Mouse (Mus musculus) limb, embryonic 11.5 days (tissue): ENCODE measurements around the gene Tenm3. TPM values are rescaled to one million over a fixed set of nuclear protein-coding genes. Genes with fewer than 3 reads are reported as not detected.

Source experiments
- ATAC-seq: fragments of 200-750 bp; cut with Nextera tagmentation; 2 replicates; pipeline ENCODE4 v1.8.0; 2017; ENCODE audit warnings: low read depth; ENCODE audit not compliant: insufficient number of reproducible peaks, low FRiP score, low TSS enrichment
- DNase-seq: peaks from one replicate; pipeline ENCODE4 v3.0.0-alpha.2; 2015; ENCODE audit warnings: low spot score
- H3K27ac ChIP-seq: fragments of 300-500 bp; sonication (generic); replicated peaks from 2 replicates; pipeline ENCODE4 v1.5.1; 2014; ENCODE audit warnings: low read depth, mild to moderate bottlenecking, low read length
- H3K27me3 ChIP-seq: fragments of 300-500 bp; sonication (generic); 2 replicates; pipeline ENCODE4 v1.6.1; 2014; ENCODE audit warnings: mild to moderate bottlenecking, low read length, mixed read lengths; ENCODE audit not compliant: control insufficient read depth, insufficient read depth
- H3K36me3 ChIP-seq: fragments of 300-500 bp; sonication (generic); 2 replicates; pipeline ENCODE4 v1.6.1; 2014; ENCODE audit warnings: mild to moderate bottlenecking, low read length, moderate library complexity, mixed read lengths; ENCODE audit not compliant: control insufficient read depth, insufficient read depth
- H3K4me1 ChIP-seq: fragments of 300-500 bp; sonication (generic); 2 replicates; pipeline ENCODE4 v1.6.1; 2014; ENCODE audit warnings: low read length, mixed read lengths; ENCODE audit not compliant: control insufficient read depth, insufficient read depth
- H3K4me2 ChIP-seq: fragments of 300-500 bp; sonication (generic); 2 replicates; pipeline ENCODE4 v1.6.1; 2014; ENCODE audit warnings: low read depth, mild to moderate bottlenecking, moderate library complexity; ENCODE audit not compliant: severe bottlenecking
- H3K4me3 ChIP-seq: fragments of 300-500 bp; sonication (generic); 2 replicates; pipeline ENCODE4 v1.5.1; 2014; ENCODE audit warnings: low read depth, low read length
- H3K9ac ChIP-seq: fragments of 300-500 bp; sonication (generic); 2 replicates; pipeline ENCODE4 v1.6.1; 2014; ENCODE audit warnings: mild to moderate bottlenecking, low read length
- H3K9me3 ChIP-seq: fragments of 300-500 bp; sonication (generic); 2 replicates; pipeline ENCODE4 v1.6.1; 2016; ENCODE audit warnings: low read length; ENCODE audit not compliant: control insufficient read depth
- WGBS: fragments of 180-500 bp; shearing (Covaris S2); extraction: QIAGEN DNeasy Blood & Tissue Kit; methylation state at CpG from one replicate; pipeline ENCODE4 v1.1.7; 2014; 5-methylcytosine and 5-hydroxymethylcytosine counted together
- polyA plus RNA-seq: library from polyadenylated mRNA; unstranded; fragments of >200 nt; fragmentation: Nextera tagmentation; extraction: Ambion mirVana; gene quantifications from 2 replicates; pipeline ENCODE4 v1.2.1, GENCODE M21; 2014

Gene Tenm3
- polyA plus RNA-seq, 1 experiment from 2014 or later = 52.1 TPM

DNA sequence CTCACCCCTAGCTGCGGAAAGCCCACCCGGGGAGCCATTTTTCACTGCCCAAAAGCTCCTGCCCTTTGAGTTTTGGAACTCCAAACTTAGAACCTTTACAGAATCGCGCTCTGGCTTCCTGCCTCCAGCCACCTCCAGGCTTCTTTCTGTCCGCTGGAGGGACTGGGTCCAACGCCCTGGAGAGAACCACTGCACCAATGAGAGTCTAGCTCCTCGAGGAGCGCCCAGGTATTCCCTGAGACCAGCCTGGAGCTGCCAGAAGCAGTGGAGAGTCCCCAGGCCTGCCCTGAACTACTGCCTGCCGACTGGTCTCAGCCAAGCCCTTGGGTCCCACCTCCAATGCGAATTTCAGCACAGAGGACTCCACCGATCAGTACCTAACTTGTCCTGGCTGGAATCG, 1.2 kb upstream of the Tenm3 start:
- no peak overlapping the region for H3K9ac ChIP-seq
- H3K36me3 ChIP-seq = no peaks in the 10 kb centered on the region
- H3K4me3 ChIP-seq = peak overlapping the region; percentile 70
- DNase-seq = peak; percentile 45
- H3K4me1 ChIP-seq = peaks cover 8% of the 10 kb centered on the region
- peak overlapping the region; percentile 78 for H3K4me2 ChIP-seq
- ATAC-seq = 0 out of 2 replicates have a peak, but pooled peaks have one; percentile 24
- H3K9me3 ChIP-seq = no peaks in the 10 kb centered on the region
- no peak overlapping the region for H3K27ac ChIP-seq
- H3K27me3 ChIP-seq = peaks cover 21% of the 10 kb centered on the region
- 5% methylated on average over 12 of the region's 12 CpGs for WGBS

DNA sequence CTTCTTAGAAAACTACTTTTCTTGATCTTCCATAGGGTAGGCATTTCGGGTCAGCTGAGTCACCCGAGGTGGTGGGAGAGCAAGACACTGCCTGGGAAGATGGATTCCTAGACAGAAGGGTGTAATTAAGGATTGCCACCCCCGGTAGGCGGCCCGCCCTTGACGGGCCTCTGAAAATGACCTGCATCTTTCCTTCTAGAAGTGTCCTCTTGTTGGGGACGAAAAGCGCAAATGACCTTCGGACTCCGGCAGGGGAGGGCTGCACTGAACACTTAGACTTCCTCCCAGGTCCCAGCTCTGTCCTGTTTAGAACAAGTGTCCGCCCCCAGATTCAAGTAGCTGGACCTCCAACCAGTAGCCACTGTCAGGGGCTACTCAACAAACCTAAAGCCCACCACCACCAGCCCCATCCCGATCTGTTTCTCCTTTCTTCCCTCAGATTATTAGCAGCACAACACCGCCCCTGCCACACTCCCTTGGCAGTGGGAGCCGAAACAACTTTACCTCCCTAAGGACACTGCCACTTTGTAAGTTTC, 687 bp upstream of the Tenm3 start:
- H3K9ac ChIP-seq = no peak overlapping the region; the same call in 1 of the 2 replicates
- under 1% methylated on average over 14 of the region's 14 CpGs for WGBS
- H3K9me3 ChIP-seq = no peaks in the 10 kb centered on the region
- ATAC-seq (no peak), DNase-seq (peak; percentile 41)
- peaks cover 8% of the 10 kb centered on the region for H3K4me1 ChIP-seq
- H3K4me3 ChIP-seq = peak overlapping the region; percentile 70
- no peaks in the 10 kb centered on the region for H3K36me3 ChIP-seq
- no peak overlapping the region for H3K27ac ChIP-seq
- H3K27me3 ChIP-seq = peaks cover 21% of the 10 kb centered on the region
- peak overlapping the region; percentile 78 for H3K4me2 ChIP-seq

DNA sequence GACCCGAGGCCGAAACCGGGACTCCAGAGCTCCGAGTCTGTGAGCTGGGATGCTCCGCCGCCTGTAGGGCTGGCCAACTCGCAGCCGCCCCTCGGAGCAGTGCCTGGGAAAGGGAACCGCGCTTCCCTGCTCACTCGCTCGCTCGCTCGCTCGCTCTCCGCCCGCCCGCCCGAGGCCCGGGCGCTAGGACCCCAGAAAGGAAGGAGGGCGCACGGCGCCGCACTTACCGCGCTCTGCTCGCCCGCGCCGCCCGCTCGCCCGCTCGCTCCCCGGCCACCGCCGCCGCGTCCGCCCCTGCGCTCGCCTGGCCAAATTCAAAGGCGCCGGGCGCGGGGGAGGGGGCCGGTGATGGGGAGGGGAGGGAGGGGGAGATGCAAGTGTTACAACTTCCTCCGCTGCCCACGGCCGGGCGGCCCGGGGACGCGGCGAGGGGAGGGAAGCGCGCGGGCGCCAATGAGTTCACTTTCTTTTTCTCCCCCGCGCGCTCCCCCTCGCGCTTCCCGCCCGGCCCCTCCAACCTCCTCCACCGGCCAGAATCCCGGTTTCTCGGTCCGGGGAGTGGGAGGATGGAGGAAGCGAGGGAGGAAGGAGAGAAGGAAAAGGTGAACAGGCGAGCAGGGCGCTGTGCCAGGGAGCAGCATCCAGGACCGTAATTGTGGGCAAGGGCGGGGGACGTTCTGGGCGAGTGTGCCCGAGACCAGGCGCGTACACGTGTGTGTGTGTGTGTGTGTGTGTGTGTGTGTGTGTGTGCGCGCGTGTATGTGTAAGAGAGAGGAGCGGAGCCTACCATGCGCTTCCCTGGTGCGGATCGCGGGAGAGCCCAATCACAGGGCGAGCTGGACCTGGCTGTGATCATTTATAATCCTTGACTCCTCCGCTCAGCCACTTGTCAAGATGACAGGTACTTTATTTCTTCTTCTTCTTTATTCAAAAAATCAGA, 490 bp downstream of the Tenm3 start:
- Histone ChIP-seq H3K27ac (peak overlapping the region; percentile 66), H3K4me1 (peaks cover 8% of the 10 kb centered on the region), H3K27me3 (peaks cover 21% of the 10 kb centered on the region), H3K4me2 (peak overlapping the region; percentile 78), H3K36me3 (no peaks in the 10 kb centered on the region), H3K9me3 (no peaks in the 10 kb centered on the region), H3K4me3 (peak overlapping the region; percentile 70), H3K9ac (peak overlapping the region; percentile 78)
- peak; percentile 75 for DNase-seq
- peak; percentile 70 for ATAC-seq
- under 1% methylated on average over 61 of the region's 93 CpGs for WGBS

DNA sequence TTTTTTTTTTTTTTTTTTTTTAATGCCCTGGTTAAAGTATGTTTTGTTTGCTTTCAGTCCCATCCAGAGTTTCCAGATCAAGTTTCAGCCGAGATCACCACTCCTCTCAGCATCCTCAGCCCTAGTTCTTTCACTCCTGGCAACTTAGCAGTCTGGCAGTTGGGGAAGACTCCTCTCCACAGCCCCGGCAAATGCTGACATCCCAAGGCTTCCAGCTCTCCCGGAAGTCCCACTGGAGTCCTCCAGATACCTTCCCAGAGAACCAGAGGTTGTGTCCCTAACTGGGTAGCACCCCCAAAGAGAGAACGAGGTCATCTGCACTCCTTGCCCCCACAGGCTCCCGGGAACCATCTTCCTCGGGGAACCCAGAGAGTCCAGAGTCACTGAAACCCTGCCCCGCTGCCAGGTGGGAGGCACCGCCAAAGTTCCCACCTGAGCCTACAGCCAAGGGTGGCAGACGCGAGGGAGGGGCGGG, 1.2 kb downstream of the Tenm3 start:
- Histone ChIP-seq H3K4me3 (peak overlapping the region; percentile 70), H3K4me1 (peaks cover 8% of the 10 kb centered on the region), H3K36me3 (no peaks in the 10 kb centered on the region), H3K27ac (peak overlapping the region; percentile 66; the same call in 1 of the 2 replicates), H3K4me2 (peak overlapping the region; percentile 78), H3K9ac (peak overlapping the region; percentile 78), H3K27me3 (peaks cover 21% of the 10 kb centered on the region), H3K9me3 (no peaks in the 10 kb centered on the region)
- DNase-seq (peak; percentile 75), ATAC-seq (no peak)
- WGBS = 0% methylated on average over 11 of the region's 11 CpGs

DNA sequence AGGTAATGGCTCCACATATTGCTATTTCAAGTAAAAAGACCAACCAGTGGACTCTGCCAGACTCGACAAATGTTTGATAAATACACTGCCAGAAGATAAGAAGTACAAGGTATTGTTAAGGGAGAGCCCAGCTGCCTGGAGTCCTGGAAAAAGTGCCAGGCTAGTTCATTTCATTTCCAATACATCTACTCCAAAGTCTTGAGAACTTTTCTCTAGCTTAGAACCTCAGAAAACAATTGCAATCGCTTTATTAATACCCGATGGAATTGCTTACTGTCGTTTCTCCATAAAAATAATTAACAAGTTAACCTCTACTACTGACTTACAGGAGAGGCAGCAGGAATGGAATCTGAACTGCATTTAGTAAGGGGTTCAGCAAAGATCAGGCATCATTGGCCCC, 1.7 kb downstream of the Tenm3 start:
- Histone ChIP-seq H3K27me3 (peaks cover 19% of the 10 kb centered on the region), H3K9ac (no peak overlapping the region), H3K36me3 (no peaks in the 10 kb centered on the region), H3K27ac (no peak overlapping the region), H3K4me2 (peak overlapping the region; percentile 78), H3K4me3 (peak overlapping the region; percentile 14; the same call in 1 of the 2 replicates), H3K4me1 (peaks cover 8% of the 10 kb centered on the region), H3K9me3 (no peaks in the 10 kb centered on the region)
- no peak for DNase-seq
- WGBS = 11% methylated on average over 4 of the region's 4 CpGs
- no peak for ATAC-seq

DNA sequence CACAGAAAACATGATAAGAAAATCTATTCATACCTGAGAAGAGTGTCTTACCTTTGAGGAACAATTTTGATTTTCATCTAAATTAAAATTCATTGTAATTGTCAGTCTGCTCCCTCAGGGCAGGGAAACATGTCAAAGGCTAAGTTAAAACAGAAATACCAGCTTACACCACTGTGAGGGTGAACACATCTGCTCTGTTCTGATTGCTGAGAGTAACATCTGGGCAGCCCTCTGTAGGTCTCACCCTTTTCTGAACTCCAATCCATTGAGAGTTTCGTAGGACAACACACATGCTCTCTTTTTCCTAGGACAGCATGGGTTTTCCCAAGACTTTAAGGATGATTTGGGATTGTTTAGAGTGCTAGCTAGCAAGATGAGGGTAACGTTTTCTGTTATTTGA, 8.0 kb downstream of the Tenm3 start:
- WGBS = 45% methylated on average over 2 of the region's 2 CpGs
- H3K4me3 ChIP-seq = no peak overlapping the region
- DNase-seq (no peak), ATAC-seq (no peak)
- no peaks in the 10 kb centered on the region for H3K36me3 ChIP-seq
- no peak overlapping the region for H3K27ac ChIP-seq
- no peaks in the 10 kb centered on the region for H3K27me3 ChIP-seq
- H3K4me1 ChIP-seq = no peaks in the 10 kb centered on the region
- H3K4me2 ChIP-seq = no peak overlapping the region
- H3K9ac ChIP-seq = no peak overlapping the region
- H3K9me3 ChIP-seq = no peaks in the 10 kb centered on the region

DNA sequence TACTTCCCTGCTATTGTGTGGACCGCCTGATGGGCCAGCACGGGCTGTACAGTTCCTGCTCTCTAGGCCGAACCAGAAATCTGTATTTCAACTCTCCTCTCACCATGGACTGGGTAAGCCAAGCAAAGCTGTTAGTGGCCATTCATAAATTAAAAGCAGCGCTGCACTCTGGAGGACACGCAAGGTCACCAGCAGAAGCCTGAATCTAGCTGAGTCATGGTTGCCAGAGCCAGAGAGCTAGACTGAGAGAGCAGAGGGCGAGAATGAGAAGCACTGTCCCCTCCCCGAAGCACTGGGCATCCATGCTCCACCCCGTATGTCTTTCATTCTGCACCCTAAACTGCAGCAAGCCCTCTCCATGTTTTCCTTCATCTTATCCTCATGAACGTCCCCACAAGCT, 16.3 kb downstream of the Tenm3 start:
- DNase-seq (no peak), ATAC-seq (no peak)
- Histone ChIP-seq H3K4me2 (no peak overlapping the region), H3K4me3 (no peak overlapping the region), H3K36me3 (no peaks in the 10 kb centered on the region), H3K9me3 (no peaks in the 10 kb centered on the region), H3K27me3 (no peaks in the 10 kb centered on the region), H3K4me1 (0 out of 2 replicates have a peak, but pooled peaks cover 5% of the 10 kb centered on the region), H3K27ac (no peak overlapping the region), H3K9ac (no peak overlapping the region)
- 43% methylated on average over 9 of the region's 9 CpGs for WGBS

DNA sequence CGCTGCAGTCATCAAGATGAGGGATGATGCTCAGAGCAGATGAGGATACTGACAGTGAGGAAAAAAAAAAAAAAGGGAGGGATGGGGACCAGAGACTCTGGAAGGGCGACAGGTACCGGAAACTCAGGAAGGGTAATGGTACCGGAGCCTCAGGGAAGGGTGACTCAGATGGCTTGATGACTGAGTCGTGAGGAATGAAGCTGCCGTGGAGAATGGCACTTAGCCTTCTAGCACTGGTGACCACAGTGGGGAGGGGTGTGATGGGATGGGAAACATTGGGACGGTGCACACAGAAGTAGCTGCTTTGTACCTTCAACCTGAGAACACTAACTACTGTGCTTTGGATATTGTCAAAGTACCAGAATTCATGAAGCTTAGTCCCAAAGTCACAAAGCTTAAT, 18.1 kb downstream of the Tenm3 start:
- Histone ChIP-seq H3K27ac (no peak overlapping the region), H3K4me1 (0 out of 2 replicates have a peak, but pooled peaks cover 5% of the 10 kb centered on the region), H3K9ac (no peak overlapping the region), H3K9me3 (no peaks in the 10 kb centered on the region), H3K36me3 (no peaks in the 10 kb centered on the region), H3K4me3 (no peak overlapping the region), H3K27me3 (no peaks in the 10 kb centered on the region), H3K4me2 (no peak overlapping the region)
- DNase-seq = no peak
- 88% methylated on average over 7 of the region's 7 CpGs for WGBS
- ATAC-seq = no peak
